Mouse (Mus musculus) cerebellum, postnatal 25 days (tissue): Measurements from ENCODE around the gene Dcun1d1.

Source experiments
- DNase-seq, 2 experiments: peaks; one replicate each; pipeline ENCODE4 v3.0.0; 2021; ENCODE audit warnings: mixed read lengths in 2 of 2

Gene Dcun1d1

GRCm38 (mm10) chr3:35937345-35937744 is at the start of gene Dcun1d1:
Dcun1d1 (minus strand) TSS chr3:35937445.
- DNase-seq, result no peak

GRCm38 (mm10) chr3:35986266-35986665 is 49.0 kb upstream of the Dcun1d1 start:
- no peak for DNase-seq

- DNase-seq, result peak; percentile 42 to 59
These were observed 36.3 kb upstream of the Dcun1d1 start for GRCm38 (mm10) chr3:35973551-35973950.

GRCm38 (mm10) chr3:35972985-35973384 is 35.7 kb upstream of the Dcun1d1 start:
- DNase-seq, result peak in 1 of 2 experiments; percentile 45

- DNase-seq, result no peak
These were observed 33.9 kb upstream of the Dcun1d1 start for GRCm38 (mm10) chr3:35971149-35971548.

GRCm38 (mm10) chr3:35970441-35970840 is 33.2 kb upstream of the Dcun1d1 start:
- no peak for DNase-seq

DNA sequence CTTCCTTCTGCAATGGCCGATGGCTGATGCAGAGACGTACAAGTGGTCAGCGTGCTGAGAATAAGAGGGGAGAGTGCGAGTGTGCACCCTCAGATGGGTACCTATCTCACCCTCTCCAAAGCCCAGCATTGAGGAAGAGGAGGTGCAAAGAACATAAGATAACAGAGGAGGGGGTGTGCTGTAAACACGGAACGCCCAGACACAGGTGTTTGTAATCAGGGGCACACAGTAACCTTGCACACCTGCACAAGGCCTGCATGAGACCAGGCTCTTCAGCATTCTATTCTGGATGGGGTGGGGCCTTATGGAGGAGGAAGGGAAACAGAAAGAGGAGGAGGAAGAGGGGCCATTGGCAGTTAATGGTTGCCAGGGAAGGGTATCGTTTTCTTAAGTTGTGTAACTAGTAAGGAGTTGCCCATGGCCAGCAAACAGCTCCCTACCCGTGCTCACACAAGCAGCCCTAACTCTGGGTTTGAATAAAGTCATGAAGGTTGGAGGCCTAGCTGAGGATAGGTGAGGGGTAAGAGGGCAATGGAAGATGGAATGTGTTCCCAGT is 30.2 kb upstream of the Dcun1d1 start:
- DNase-seq, result no peak

DNA sequence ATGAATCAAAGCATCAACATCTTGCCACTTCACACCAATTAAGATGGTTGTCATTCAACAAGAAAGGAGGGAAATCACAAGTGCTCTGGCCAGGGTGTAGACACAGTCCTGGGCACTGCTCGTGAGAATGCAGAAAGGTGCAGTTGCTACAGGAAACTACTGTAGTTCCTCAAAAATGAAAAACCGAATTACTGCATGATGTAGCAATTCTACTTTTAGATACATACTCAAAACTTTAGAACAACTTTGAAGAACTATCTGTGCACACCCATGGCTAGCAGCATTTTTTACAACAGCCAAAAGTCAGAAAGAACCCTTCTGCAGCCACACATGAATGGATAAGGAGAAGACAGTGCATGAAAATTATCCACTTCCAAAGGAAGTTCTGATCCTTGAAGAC is 29.2 kb upstream of the Dcun1d1 start:
- no peak for DNase-seq

DNA sequence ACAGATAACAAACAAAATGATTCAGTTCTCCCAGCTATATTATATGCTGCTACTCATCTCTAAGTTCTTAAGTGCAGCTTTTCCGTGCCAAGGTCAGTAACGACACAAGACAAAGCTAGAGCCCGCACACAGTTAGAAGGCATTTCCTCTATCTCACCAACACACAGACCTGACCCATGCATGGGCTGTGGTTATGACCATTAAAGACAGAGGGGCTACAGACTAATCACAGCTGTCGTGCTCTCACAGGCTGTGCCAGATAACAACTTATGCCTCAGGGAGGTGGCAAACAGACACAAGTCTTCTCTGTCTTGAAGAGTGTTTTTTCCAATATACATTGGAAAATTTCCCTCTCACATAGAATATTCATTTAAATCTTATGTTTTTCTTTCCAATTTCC is 27.7 kb upstream of the Dcun1d1 start:
- DNase-seq, result no peak

GRCm38 (mm10) chr3:35963921-35964320 is 26.7 kb upstream of the Dcun1d1 start:
- no peak for DNase-seq

DNA sequence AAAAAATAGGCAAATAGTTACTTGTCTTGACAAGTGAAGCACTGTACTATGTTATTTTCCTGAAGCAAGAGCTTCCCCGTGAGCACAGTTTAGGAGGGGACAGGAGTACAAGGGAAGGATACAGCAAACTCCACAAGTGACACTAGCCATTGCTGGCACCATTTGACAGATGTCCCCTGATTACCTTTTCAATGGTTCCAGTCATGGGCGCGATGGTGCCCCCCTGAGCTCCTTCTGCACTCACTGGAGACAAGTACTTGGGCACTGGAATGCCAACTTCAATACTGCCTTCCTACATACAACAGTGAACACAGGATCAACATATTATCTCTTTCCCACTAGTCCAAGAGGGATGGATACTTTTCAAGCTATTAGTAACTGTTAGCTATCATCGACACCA is 26.2 kb upstream of the Dcun1d1 start:
- no peak for DNase-seq

DNA sequence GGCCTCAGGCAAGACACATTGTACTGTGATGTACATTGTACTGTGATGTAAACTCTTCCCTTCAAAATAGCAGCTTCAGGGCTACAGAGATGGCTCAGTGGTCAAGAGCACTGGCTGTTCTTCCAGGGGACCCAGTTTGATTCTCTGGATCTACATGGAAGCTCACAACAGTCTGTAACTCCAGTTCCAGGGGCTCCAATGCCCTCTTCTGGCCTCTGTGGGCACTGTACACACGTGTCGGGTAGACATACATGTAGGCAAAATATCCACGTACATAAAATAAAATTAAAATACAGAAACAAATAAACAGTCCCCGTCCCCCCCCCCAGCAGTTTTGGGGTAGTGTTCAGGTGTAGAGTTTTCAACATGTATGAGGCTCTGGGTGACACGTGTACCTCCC is 25.7 kb upstream of the Dcun1d1 start:
- DNase-seq, result no peak

DNA sequence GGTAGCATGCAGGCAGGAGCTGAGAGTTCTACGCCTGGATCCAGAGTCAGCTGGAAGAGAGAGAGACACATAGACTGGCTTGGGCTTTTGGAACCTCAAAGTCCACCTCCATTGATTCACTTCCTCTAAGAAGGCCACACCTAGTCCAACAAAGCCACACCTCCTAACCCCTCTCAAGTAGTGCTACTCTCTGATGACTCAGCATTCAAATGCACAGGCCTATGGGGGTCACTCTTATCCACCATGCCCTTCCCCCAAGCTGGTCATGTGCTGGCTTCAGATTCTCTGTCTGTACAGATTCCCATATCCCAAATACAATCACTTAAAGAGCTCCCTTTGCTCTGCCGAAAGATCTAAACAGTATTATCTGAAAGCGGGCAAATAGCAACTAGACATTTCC is 20.0 kb upstream of the Dcun1d1 start:
- no peak for DNase-seq

DNA sequence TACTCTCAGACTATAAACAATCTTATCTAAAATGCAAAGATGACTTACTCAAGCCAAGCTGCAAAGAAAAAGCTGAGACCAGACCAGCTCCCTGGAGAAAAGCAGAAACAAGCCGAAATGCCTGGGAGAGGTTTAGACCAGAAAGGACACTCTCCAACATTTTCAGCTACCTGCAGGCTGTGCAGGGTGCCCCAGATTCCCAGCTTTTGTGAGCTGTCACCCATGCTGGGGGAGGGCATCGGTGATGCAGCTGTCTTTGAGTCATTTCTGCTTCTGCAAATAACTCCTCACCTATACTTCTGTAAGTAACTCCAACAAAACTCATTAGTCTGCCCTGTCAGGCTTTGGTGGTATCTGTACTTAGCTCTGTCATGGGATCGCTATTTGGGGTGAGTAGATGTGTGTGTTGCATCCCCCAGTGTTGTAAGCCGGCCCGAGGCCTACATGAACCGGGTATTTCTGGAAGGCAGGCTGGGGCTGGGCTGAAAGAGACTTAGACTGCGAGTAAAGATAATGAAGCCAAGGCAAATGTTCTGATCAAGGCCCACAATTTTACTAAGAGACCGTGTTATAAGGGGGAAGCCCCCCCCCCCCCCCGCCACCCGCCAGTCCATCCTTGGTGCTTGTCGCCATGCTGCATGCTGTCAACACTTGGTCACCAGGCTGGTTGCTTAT is 17.8 kb upstream of the Dcun1d1 start:
- DNase-seq, result no peak

GRCm38 (mm10) chr3:35953816-35954215 is 16.6 kb upstream of the Dcun1d1 start:
- no peak for DNase-seq

DNA sequence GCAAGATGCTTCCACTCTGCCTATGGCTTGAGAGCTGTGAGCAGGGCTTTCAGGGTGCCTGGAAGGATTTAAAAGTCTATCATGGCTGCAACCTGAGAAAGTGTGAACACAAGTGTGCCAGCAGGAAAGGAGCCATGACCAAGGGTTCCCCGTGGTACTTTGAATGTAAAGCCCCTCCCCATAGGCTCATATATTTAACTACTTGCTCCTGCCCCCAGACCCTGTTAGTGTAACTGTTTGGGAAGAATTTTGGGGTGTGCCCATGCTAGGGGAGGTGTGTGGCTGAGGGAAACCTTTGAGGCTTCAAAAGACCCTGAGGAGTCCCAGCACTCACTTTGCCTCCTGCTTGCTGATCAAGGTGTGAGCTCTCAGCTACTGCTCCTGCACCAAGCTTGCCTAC is 15.9 kb upstream of the Dcun1d1 start:
- no peak for DNase-seq

DNA sequence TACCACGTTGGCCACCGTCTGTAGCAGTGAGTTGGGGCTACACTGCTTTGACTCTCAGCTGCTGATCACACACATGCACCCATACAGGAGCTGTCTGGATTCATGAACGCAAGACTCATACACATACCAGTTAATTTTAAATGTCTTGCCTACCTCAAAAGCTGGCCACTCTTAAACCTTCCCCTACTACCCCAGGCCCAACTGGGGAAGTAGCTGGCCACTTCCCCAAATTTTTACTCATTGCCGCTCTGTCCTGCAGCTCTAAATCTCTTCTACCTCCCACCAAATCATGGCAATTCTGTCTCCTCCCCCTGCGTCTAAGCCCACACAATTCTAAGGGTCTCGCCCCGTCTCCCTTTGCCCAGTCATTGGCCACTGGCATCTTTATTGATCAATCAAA is 11.0 kb upstream of the Dcun1d1 start:
- DNase-seq, result no peak

- DNase-seq, result no peak
These were observed 3.4 kb upstream of the Dcun1d1 start for GRCm38 (mm10) chr3:35940520-35941135.

- no peak for DNase-seq
These were observed 2.8 kb upstream of the Dcun1d1 start for GRCm38 (mm10) chr3:35940047-35940446.

DNA sequence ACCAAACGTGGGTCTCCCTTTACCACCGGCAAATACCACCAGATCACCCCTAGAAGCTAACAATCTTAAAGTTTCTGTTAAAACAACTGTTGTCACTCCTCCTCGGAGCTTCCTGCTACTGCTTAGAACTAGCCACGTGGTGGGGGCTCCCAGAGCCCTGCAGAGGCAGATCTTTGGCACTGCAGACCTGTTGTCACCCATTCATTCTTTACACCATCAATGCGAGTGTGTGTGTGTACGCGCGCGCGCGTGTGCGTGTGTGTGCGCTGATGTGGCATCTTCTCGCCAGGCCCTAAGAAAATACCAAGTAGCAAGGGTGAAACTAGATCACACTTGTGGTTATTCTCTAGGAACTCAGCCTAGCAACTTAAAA is 3.9 kb downstream of the Dcun1d1 start:
- peak in 1 of 2 experiments; percentile 30 for DNase-seq

GRCm38 (mm10) chr3:35932735-35933404 is 4.4 kb downstream of the Dcun1d1 start:
- peak; percentile 89 to 91 for DNase-seq

DNA sequence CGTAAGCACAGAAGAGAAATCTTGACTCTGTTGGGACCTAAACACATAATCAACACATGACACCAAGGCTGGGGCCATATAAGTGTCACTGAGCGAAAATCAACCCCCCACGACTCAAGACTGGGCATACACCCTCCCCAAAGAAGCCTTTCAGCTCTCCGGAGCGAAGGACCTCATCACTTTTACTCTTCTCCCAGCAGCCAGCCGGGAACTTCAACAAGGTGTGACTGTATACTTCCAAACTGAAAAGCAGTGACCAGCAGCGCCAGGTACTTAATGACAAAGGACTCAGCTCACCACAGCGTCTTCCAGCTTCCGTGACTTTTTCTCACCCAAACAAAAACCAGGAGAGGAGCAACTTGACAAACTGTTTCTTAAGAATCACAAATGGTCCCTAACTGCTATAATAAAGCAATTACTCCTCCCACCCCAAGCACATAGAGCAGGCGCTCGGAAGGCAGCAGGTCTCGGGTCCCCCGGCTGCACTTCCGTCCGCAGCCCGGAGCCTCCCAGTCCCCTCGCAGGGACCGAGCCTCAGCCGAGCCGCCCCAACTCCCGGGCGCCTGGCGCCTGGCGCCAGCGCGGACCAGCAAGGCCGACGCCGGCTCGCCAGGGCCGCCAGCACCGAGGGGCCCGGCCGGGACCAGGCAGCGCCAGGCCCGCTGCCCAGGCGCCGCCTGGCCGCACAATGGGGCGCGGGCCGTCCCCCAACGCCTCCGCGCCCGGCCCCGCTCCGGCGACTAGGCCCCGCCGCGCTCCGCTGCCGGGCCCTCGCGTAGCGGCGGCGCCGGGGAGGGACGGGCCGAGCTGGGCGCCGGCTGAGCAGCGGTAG is 5.1 kb downstream of the Dcun1d1 start:
- peak; percentile 73 to 76 for DNase-seq

- no peak for DNase-seq
These were observed 5.9 kb downstream of the Dcun1d1 start for GRCm38 (mm10) chr3:35931359-35931758.
